Mouse (Mus musculus) liver, embryonic 13.5 days (tissue): ENCODE results near the gene Glis2. TPM values are rescaled to one million over a fixed set of nuclear protein-coding genes. Genes with fewer than 3 reads are reported as not detected.
"Not testable (repeated sequence)": the region's sequence is repeated elsewhere in the genome, so short reads cannot be mapped to it uniquely, and the experiment has no call there.

ENCODE experiments used
- ATAC-seq: fragments of 200-750 bp; cut with Nextera tagmentation; 2 replicates; pipeline ENCODE4 v1.8.0; 2017; ENCODE audit warnings: low read depth, mild to moderate bottlenecking, moderate number of reproducible peaks, moderate library complexity
- DNase-seq: peaks from one replicate; pipeline ENCODE4 v3.0.0; 2022
- H3K27ac ChIP-seq: fragments of 300-500 bp; sonication (generic); 2 replicates; pipeline ENCODE4 v1.5.1; 2015; ENCODE audit warnings: moderate library complexity, mild to moderate bottlenecking, inconsistent platforms
- H3K27me3 ChIP-seq: fragments of 300-500 bp; sonication (generic); 2 replicates; pipeline ENCODE4 v1.6.1; 2015; ENCODE audit warnings: mild to moderate bottlenecking, inconsistent platforms
- H3K36me3 ChIP-seq: fragments of 300-500 bp; sonication (generic); 2 replicates; pipeline ENCODE4 v1.6.1; 2015; ENCODE audit warnings: mild to moderate bottlenecking, inconsistent platforms
- H3K4me1 ChIP-seq: fragments of 300-500 bp; sonication (generic); replicated peaks from 2 replicates; pipeline ENCODE4 v1.6.1; 2015; ENCODE audit warnings: inconsistent platforms
- H3K4me2 ChIP-seq: fragments of 300-500 bp; sonication (generic); 2 replicates; pipeline ENCODE4 v1.6.1; 2015; ENCODE audit warnings: inconsistent platforms, mild to moderate bottlenecking, moderate library complexity
- H3K4me3 ChIP-seq: fragments of 300-500 bp; sonication (generic); replicated peaks from 2 replicates; pipeline ENCODE4 v1.5.1; 2015; ENCODE audit warnings: mild to moderate bottlenecking, inconsistent platforms
- H3K9ac ChIP-seq: fragments of 300-500 bp; sonication (generic); 2 replicates; pipeline ENCODE4 v1.6.1; 2015; ENCODE audit warnings: mild to moderate bottlenecking, inconsistent platforms
- H3K9me3 ChIP-seq: fragments of 300-500 bp; sonication (generic); replicated peaks from 2 replicates; pipeline ENCODE4 v1.6.1; 2016; ENCODE audit warnings: inconsistent platforms
- WGBS: fragments of 180-500 bp; shearing (Covaris S2); methylation state at CpG from one replicate; pipeline ENCODE4 v1.1.7; 2015; ENCODE audit not compliant: insufficient replicate concordance; 5-methylcytosine and 5-hydroxymethylcytosine counted together
- polyA plus RNA-seq: library from polyadenylated mRNA; unstranded; fragments of >200 nt; fragmentation: Nextera tagmentation; extraction: Ambion mirVana; gene quantifications from 2 replicates; pipeline ENCODE4 v1.2.1, GENCODE M21; 2015

Gene Glis2
- polyA plus RNA-seq, 1 experiment from 2014 or later = 2.4 TPM

GRCm38 (mm10) chr16:4581179-4581578 is 13.3 kb upstream of the Glis2 start:
- H3K4me1 ChIP-seq = peaks cover 27% of the 10 kb centered on the region
- 70% methylated on average over 4 of the region's 4 CpGs for WGBS
- H3K4me3 ChIP-seq, H3K27ac ChIP-seq, H3K36me3 ChIP-seq, H3K9ac ChIP-seq, H3K4me2 ChIP-seq, H3K9me3 ChIP-seq, ATAC-seq, H3K27me3 ChIP-seq, DNase-seq: not testable (repeated sequence)

GRCm38 (mm10) chr16:4583807-4584206 is 10.7 kb upstream of the Glis2 start:
- DNase-seq = no peak
- no peak overlapping the region for H3K4me2 ChIP-seq
- H3K27me3 ChIP-seq = no peaks in the 10 kb centered on the region
- 8% methylated on average over 3 of the region's 3 CpGs for WGBS
- H3K27ac ChIP-seq = no peak overlapping the region
- H3K9ac ChIP-seq = no peak overlapping the region
- peaks cover 50% of the 10 kb centered on the region for H3K4me1 ChIP-seq
- H3K4me3 ChIP-seq = no peak overlapping the region
- no peak for ATAC-seq
- H3K36me3 ChIP-seq = no peaks in the 10 kb centered on the region
- no peaks in the 10 kb centered on the region for H3K9me3 ChIP-seq

- no peak overlapping the region for H3K4me2 ChIP-seq
- H3K9me3 ChIP-seq = no peaks in the 10 kb centered on the region
- no peaks in the 10 kb centered on the region for H3K27me3 ChIP-seq
- peaks cover 47% of the 10 kb centered on the region for H3K4me1 ChIP-seq
- ATAC-seq (no peak), DNase-seq (no peak)
- H3K36me3 ChIP-seq = no peaks in the 10 kb centered on the region
- H3K9ac ChIP-seq = no peak overlapping the region; the same call in 1 of the 2 replicates
- 39% methylated on average over 5 of the region's 5 CpGs for WGBS
- no peak overlapping the region for H3K4me3 ChIP-seq
- H3K27ac ChIP-seq = no peak overlapping the region
Measured at GRCm38 (mm10) chr16:4584438-4584837, 10.1 kb upstream of the Glis2 start.

GRCm38 (mm10) chr16:4585642-4586530 is 8.6 kb upstream of the Glis2 start:
- H3K27ac ChIP-seq = peak overlapping the region; percentile 84
- H3K4me2 ChIP-seq = peak overlapping the region; percentile 88
- DNase-seq = no peak
- ATAC-seq = peak; percentile 12
- H3K9me3 ChIP-seq = no peaks in the 10 kb centered on the region
- peak overlapping the region; percentile 65 for H3K4me3 ChIP-seq
- 4% methylated on average over 14 of the region's 14 CpGs for WGBS
- H3K4me1 ChIP-seq = peaks cover 47% of the 10 kb centered on the region
- H3K27me3 ChIP-seq = no peaks in the 10 kb centered on the region
- H3K9ac ChIP-seq = peak overlapping the region; percentile 68
- no peaks in the 10 kb centered on the region for H3K36me3 ChIP-seq

- no peaks in the 10 kb centered on the region for H3K27me3 ChIP-seq
- WGBS = under 1% methylated on average over 43 of the region's 43 CpGs
- peak overlapping the region; percentile 84 for H3K27ac ChIP-seq
- no peaks in the 10 kb centered on the region for H3K9me3 ChIP-seq
- peak overlapping the region; percentile 88 for H3K4me2 ChIP-seq
- peaks cover 47% of the 10 kb centered on the region for H3K4me1 ChIP-seq
- H3K9ac ChIP-seq = peak overlapping the region; percentile 74
- ATAC-seq = peak; percentile 99
- H3K4me3 ChIP-seq = peak overlapping the region; percentile 65
- DNase-seq = peak; percentile 98
- no peaks in the 10 kb centered on the region for H3K36me3 ChIP-seq
Measured at GRCm38 (mm10) chr16:4586531-4587123, 7.9 kb upstream of the Glis2 start.

GRCm38 (mm10) chr16:4587516-4588210 is 6.8 kb upstream of the Glis2 start:
- peak overlapping the region; percentile 88 for H3K4me2 ChIP-seq
- H3K9me3 ChIP-seq = no peaks in the 10 kb centered on the region
- peaks cover 47% of the 10 kb centered on the region for H3K4me1 ChIP-seq
- H3K27ac ChIP-seq = peak overlapping the region; percentile 84
- H3K9ac ChIP-seq = peak overlapping the region; percentile 74; the same call in 1 of the 2 replicates
- 67% methylated on average over 5 of the region's 5 CpGs for WGBS
- H3K4me3 ChIP-seq = no peak overlapping the region
- H3K27me3 ChIP-seq = peaks cover 10% of the 10 kb centered on the region
- ATAC-seq = no peak
- no peaks in the 10 kb centered on the region for H3K36me3 ChIP-seq
- no peak for DNase-seq

GRCm38 (mm10) chr16:4590236-4590635 is 4.3 kb upstream of the Glis2 start:
- WGBS = 78% methylated on average over 9 of the region's 9 CpGs

GRCm38 (mm10) chr16:4592909-4593875 is 1.3 kb upstream of the Glis2 start:
- no peaks in the 10 kb centered on the region for H3K36me3 ChIP-seq
- peak; percentile 21; the same call in 1 of the 2 replicates for ATAC-seq
- H3K9me3 ChIP-seq = no peaks in the 10 kb centered on the region
- peak overlapping the region; percentile 46; the same call in 1 of the 2 replicates for H3K9ac ChIP-seq
- DNase-seq = no peak
- H3K27ac ChIP-seq = peak overlapping the region; percentile 47
- H3K4me1 ChIP-seq = peaks cover 41% of the 10 kb centered on the region
- peak overlapping the region; percentile 63 for H3K4me3 ChIP-seq
- H3K27me3 ChIP-seq = peaks cover 64% of the 10 kb centered on the region
- peak overlapping the region; percentile 70 for H3K4me2 ChIP-seq
- WGBS = 23% methylated on average over 32 of the region's 32 CpGs

More at GRCm38 (mm10) chr16:4590236-4590635, 4.3 kb upstream of the Glis2 start:
- no peak overlapping the region for H3K4me2 ChIP-seq
- no peak overlapping the region for H3K4me3 ChIP-seq
- no peaks in the 10 kb centered on the region for H3K36me3 ChIP-seq
- H3K27me3 ChIP-seq = peaks cover 36% of the 10 kb centered on the region
- ATAC-seq = no peak
- peaks cover 40% of the 10 kb centered on the region for H3K4me1 ChIP-seq
- DNase-seq = no peak
- no peak overlapping the region for H3K27ac ChIP-seq
- H3K9me3 ChIP-seq = no peaks in the 10 kb centered on the region
- H3K9ac ChIP-seq = no peak overlapping the region

- 2% methylated on average over 34 of the region's 52 CpGs for whole genome bisulfite sequencing
- no peaks in the 10 kb centered on the region for H3K36me3 ChIP-seq
- H3K4me1 ChIP-seq = peaks cover 44% of the 10 kb centered on the region
- peak overlapping the region; percentile 63 for H3K4me3 ChIP-seq
- ATAC-seq (no peak), DNase-seq (no peak)
- no peaks in the 10 kb centered on the region for H3K9me3 ChIP-seq
- peak overlapping the region; percentile 69 for H3K9ac ChIP-seq
- H3K27me3 ChIP-seq = peaks cover 64% of the 10 kb centered on the region
- H3K4me2 ChIP-seq = peak overlapping the region; percentile 70
- peak overlapping the region; percentile 68 for H3K27ac ChIP-seq
Measured at GRCm38 (mm10) chr16:4594814-4595526, 457 bp downstream of the Glis2 start.

GRCm38 (mm10) chr16:4595527-4595963 is 1.0 kb downstream of the Glis2 start:
- H3K27me3 ChIP-seq = peaks cover 64% of the 10 kb centered on the region
- H3K4me2 ChIP-seq = peak overlapping the region; percentile 70
- H3K4me3 ChIP-seq = peak overlapping the region; percentile 63
- peak overlapping the region; percentile 69; the same call in 1 of the 2 replicates for H3K9ac ChIP-seq
- DNase-seq (no peak), ATAC-seq (no peak)
- H3K27ac ChIP-seq = no peak overlapping the region
- no peaks in the 10 kb centered on the region for H3K9me3 ChIP-seq
- H3K36me3 ChIP-seq = no peaks in the 10 kb centered on the region
- WGBS = 38% methylated on average over 5 of the region's 5 CpGs
- H3K4me1 ChIP-seq = peaks cover 49% of the 10 kb centered on the region
